Mouse (Mus musculus) heart, postnatal 0 days (tissue): Measurements from ENCODE around the gene Prx. TPM values are rescaled to one million over a fixed set of nuclear protein-coding genes. Genes with fewer than 3 reads are reported as not detected.

Experiments
- ATAC-seq: fragments of 200-750 bp; cut with Nextera tagmentation; 2 replicates; pipeline ENCODE4 v1.8.0; 2017; ENCODE audit warnings: low read depth, moderate number of reproducible peaks, moderate library complexity; ENCODE audit not compliant: insufficient read depth
- DNase-seq: peaks from one replicate; pipeline ENCODE4 v3.0.0-alpha.2; 2016; ENCODE audit warnings: low spot score
- H3K27ac ChIP-seq: fragments of 300-500 bp; sonication (generic); 2 replicates; pipeline ENCODE4 v1.5.1; 2014; ENCODE audit warnings: low read depth, mild to moderate bottlenecking
- H3K27me3 ChIP-seq: fragments of 300-500 bp; sonication (generic); 2 replicates; pipeline ENCODE4 v1.6.1; 2014; ENCODE audit warnings: low read length, mixed read lengths; ENCODE audit not compliant: control insufficient read depth, insufficient read depth
- H3K36me3 ChIP-seq: fragments of 300-500 bp; sonication (generic); replicated peaks from 2 replicates; pipeline ENCODE4 v1.6.1; 2014; ENCODE audit warnings: low read length, mixed read lengths; ENCODE audit not compliant: control insufficient read depth, insufficient read depth
- H3K4me1 ChIP-seq: fragments of 300-500 bp; sonication (generic); 2 replicates; pipeline ENCODE4 v1.6.1; 2014; ENCODE audit warnings: antibody characterized with exemption; ENCODE audit not compliant: control insufficient read depth, insufficient read depth
- H3K4me2 ChIP-seq: fragments of 300-500 bp; sonication (generic); 2 replicates; pipeline ENCODE4 v1.6.1; 2014; ENCODE audit warnings: low read depth, mild to moderate bottlenecking, low read length, moderate library complexity
- H3K4me3 ChIP-seq: fragments of 300-500 bp; sonication (generic); 2 replicates; pipeline ENCODE4 v1.5.1; 2014; ENCODE audit warnings: low read depth, low read length
- H3K9ac ChIP-seq: fragments of 300-500 bp; sonication (generic); replicated peaks from 2 replicates; pipeline ENCODE4 v1.6.1; 2014; ENCODE audit warnings: low read depth, low read length, mixed read lengths
- H3K9me3 ChIP-seq: fragments of 300-500 bp; sonication (generic); replicated peaks from 2 replicates; pipeline ENCODE4 v1.6.1; 2016; ENCODE audit warnings: low read length; ENCODE audit not compliant: control insufficient read depth
- CTCF ChIP-seq: IDR thresholded peaks from 2 replicates; pipeline ENCODE4 v1.5.1; 2016; ENCODE audit warnings: antibody characterized with exemption, control low read depth, low read depth
- EP300 ChIP-seq: IDR thresholded peaks from 2 replicates; pipeline ENCODE4 v1.6.1; 2016; ENCODE audit warnings: antibody characterized with exemption, low read depth
- WGBS: fragments of 180-500 bp; shearing (Covaris S2); extraction: QIAGEN DNeasy Blood & Tissue Kit; methylation state at CpG from one replicate; pipeline ENCODE4 v1.1.7; 2014; 5-methylcytosine and 5-hydroxymethylcytosine counted together
- polyA plus RNA-seq: library from polyadenylated mRNA; unstranded; fragments of >200 nt; fragmentation: Nextera tagmentation; extraction: Ambion mirVana; gene quantifications from 2 replicates; pipeline ENCODE4 v1.2.1, GENCODE M21; 2015
- total RNA-seq: library from RNA; depleted of rRNA; stranded (reverse); fragments of >200 nt; gene quantifications from 2 replicates; pipeline ENCODE4 v1.2.3, GENCODE M21; 2014; ENCODE audit warnings: low replicate concordance

The Prx gene
- total and polyA plus RNA-seq, 2 experiments from 2014 or later, result 1.1 to 1.9 TPM

- DNase-seq (peak; percentile 65), ATAC-seq (peak; percentile 67)
- Histone ChIP-seq H3K4me2 (no peak overlapping the region), H3K36me3 (no peaks in the 10 kb centered on the region), H3K9ac (no peak overlapping the region), H3K27me3 (no peaks in the 10 kb centered on the region), H3K4me1 (peaks cover 14% of the 10 kb centered on the region), H3K27ac (peak overlapping the region; percentile 40), H3K9me3 (no peaks in the 10 kb centered on the region), H3K4me3 (no peak overlapping the region)
- TF ChIP-seq CTCF, result no peak
- TF ChIP-seq EP300, result peak; percentile 44; the same call in 1 of the 2 replicates
- WGBS, result 24% methylated on average over 4 of the region's 4 CpGs
Measured at GRCm38 (mm10) chr7:27501620-27502019, 2.5 kb downstream of the Prx start.

- DNase-seq (peak; percentile 37), ATAC-seq (no peak)
- H3K27ac ChIP-seq, result peak overlapping the region; percentile 97
- peak overlapping the region; percentile 83 for H3K4me2 ChIP-seq
- 27% methylated on average over 9 of the region's 9 CpGs for WGBS
- H3K9me3 ChIP-seq, result no peaks in the 10 kb centered on the region
- TF ChIP-seq CTCF, result no peak
- no peak for TF ChIP-seq EP300
- H3K9ac ChIP-seq, result peak overlapping the region; percentile 60; the same call in 1 of the 2 replicates
- H3K4me1 ChIP-seq, result peaks cover 14% of the 10 kb centered on the region
- peak overlapping the region; percentile 67 for H3K4me3 ChIP-seq
- no peaks in the 10 kb centered on the region for H3K27me3 ChIP-seq
- H3K36me3 ChIP-seq, result no peaks in the 10 kb centered on the region
Measured at GRCm38 (mm10) chr7:27506765-27507370, 7.7 kb downstream of the Prx start.

GRCm38 (mm10) chr7:27507711-27508647 is 8.9 kb downstream of the Prx start:
- DNase-seq (peak; percentile 96), ATAC-seq (peak; percentile 92)
- Histone ChIP-seq H3K27ac (peak overlapping the region; percentile 97), H3K27me3 (no peaks in the 10 kb centered on the region), H3K36me3 (no peaks in the 10 kb centered on the region), H3K9ac (peak overlapping the region; percentile 60), H3K9me3 (no peaks in the 10 kb centered on the region), H3K4me2 (peak overlapping the region; percentile 83), H3K4me1 (peaks cover 14% of the 10 kb centered on the region), H3K4me3 (peak overlapping the region; percentile 67)
- under 1% methylated on average over 54 of the region's 54 CpGs for WGBS
- TF ChIP-seq CTCF, result peak; percentile 26; the same call in 1 of the 2 replicates
- no peak for TF ChIP-seq EP300

GRCm38 (mm10) chr7:27508648-27509005 is 9.5 kb downstream of the Prx start:
- H3K27ac ChIP-seq, result peak overlapping the region; percentile 97
- TF ChIP-seq CTCF (peak; percentile 80), EP300 (no peak)
- H3K27me3 ChIP-seq, result no peaks in the 10 kb centered on the region
- H3K9me3 ChIP-seq, result no peaks in the 10 kb centered on the region
- peak overlapping the region; percentile 67 for H3K4me3 ChIP-seq
- 17% methylated on average over 6 of the region's 6 CpGs for WGBS
- no peak overlapping the region for H3K9ac ChIP-seq
- ATAC-seq (peak; percentile 74), DNase-seq (peak; percentile 69)
- no peaks in the 10 kb centered on the region for H3K36me3 ChIP-seq
- peak overlapping the region; percentile 83 for H3K4me2 ChIP-seq
- H3K4me1 ChIP-seq, result peaks cover 14% of the 10 kb centered on the region

GRCm38 (mm10) chr7:27510809-27511208 is 11.7 kb downstream of the Prx start:
- Histone ChIP-seq H3K4me1 (peaks cover 14% of the 10 kb centered on the region), H3K4me2 (no peak overlapping the region), H3K9ac (no peak overlapping the region), H3K9me3 (no peaks in the 10 kb centered on the region), H3K36me3 (no peaks in the 10 kb centered on the region), H3K27ac (no peak overlapping the region), H3K27me3 (no peaks in the 10 kb centered on the region), H3K4me3 (no peak overlapping the region)
- DNase-seq (no peak), ATAC-seq (no peak)
- 87% methylated on average over 2 of the region's 2 CpGs for WGBS
- no peak for TF ChIP-seq EP300
- no peak for TF ChIP-seq CTCF
